Mouse (Mus musculus) heart, postnatal 0 days (tissue): ENCODE measurements around the gene Pigf. TPM values are rescaled to one million over a fixed set of nuclear protein-coding genes. Genes with fewer than 3 reads are reported as not detected.

Source experiments
- ATAC-seq: fragments of 200-750 bp; cut with Nextera tagmentation; 2 replicates; pipeline ENCODE4 v1.8.0; 2017; ENCODE audit warnings: low read depth, moderate number of reproducible peaks, moderate library complexity; ENCODE audit not compliant: insufficient read depth
- DNase-seq: peaks from one replicate; pipeline ENCODE4 v3.0.0-alpha.2; 2016; ENCODE audit warnings: low spot score
- H3K27ac ChIP-seq: fragments of 300-500 bp; sonication (generic); 2 replicates; pipeline ENCODE4 v1.5.1; 2014; ENCODE audit warnings: low read depth, mild to moderate bottlenecking
- H3K27me3 ChIP-seq: fragments of 300-500 bp; sonication (generic); 2 replicates; pipeline ENCODE4 v1.6.1; 2014; ENCODE audit warnings: low read length, mixed read lengths; ENCODE audit not compliant: control insufficient read depth, insufficient read depth
- H3K36me3 ChIP-seq: fragments of 300-500 bp; sonication (generic); replicated peaks from 2 replicates; pipeline ENCODE4 v1.6.1; 2014; ENCODE audit warnings: low read length, mixed read lengths; ENCODE audit not compliant: control insufficient read depth, insufficient read depth
- H3K4me1 ChIP-seq: fragments of 300-500 bp; sonication (generic); 2 replicates; pipeline ENCODE4 v1.6.1; 2014; ENCODE audit warnings: antibody characterized with exemption; ENCODE audit not compliant: control insufficient read depth, insufficient read depth
- H3K4me2 ChIP-seq: fragments of 300-500 bp; sonication (generic); 2 replicates; pipeline ENCODE4 v1.6.1; 2014; ENCODE audit warnings: low read depth, mild to moderate bottlenecking, low read length, moderate library complexity
- H3K4me3 ChIP-seq: fragments of 300-500 bp; sonication (generic); 2 replicates; pipeline ENCODE4 v1.5.1; 2014; ENCODE audit warnings: low read depth, low read length
- H3K9ac ChIP-seq: fragments of 300-500 bp; sonication (generic); replicated peaks from 2 replicates; pipeline ENCODE4 v1.6.1; 2014; ENCODE audit warnings: low read depth, low read length, mixed read lengths
- H3K9me3 ChIP-seq: fragments of 300-500 bp; sonication (generic); replicated peaks from 2 replicates; pipeline ENCODE4 v1.6.1; 2016; ENCODE audit warnings: low read length; ENCODE audit not compliant: control insufficient read depth
- CTCF ChIP-seq: IDR thresholded peaks from 2 replicates; pipeline ENCODE4 v1.5.1; 2016; ENCODE audit warnings: antibody characterized with exemption, control low read depth, low read depth
- EP300 ChIP-seq: IDR thresholded peaks from 2 replicates; pipeline ENCODE4 v1.6.1; 2016; ENCODE audit warnings: antibody characterized with exemption, low read depth
- WGBS: fragments of 180-500 bp; shearing (Covaris S2); extraction: QIAGEN DNeasy Blood & Tissue Kit; methylation state at CpG from one replicate; pipeline ENCODE4 v1.1.7; 2014; 5-methylcytosine and 5-hydroxymethylcytosine counted together
- polyA plus RNA-seq: library from polyadenylated mRNA; unstranded; fragments of >200 nt; fragmentation: Nextera tagmentation; extraction: Ambion mirVana; gene quantifications from 2 replicates; pipeline ENCODE4 v1.2.1, GENCODE M21; 2015
- total RNA-seq: library from RNA; depleted of rRNA; stranded (reverse); fragments of >200 nt; gene quantifications from 2 replicates; pipeline ENCODE4 v1.2.3, GENCODE M21; 2014; ENCODE audit warnings: low replicate concordance

Pigf gene
- total and polyA plus RNA-seq, 2 experiments from 2014 or later, result 9.0 to 10.1 TPM

- no peaks in the 10 kb centered on the region for H3K36me3 ChIP-seq
- peak within 1 kb of the TSS; percentile 94 for H3K9ac ChIP-seq
- DNase-seq, result peak; percentile 88
- H3K4me2 ChIP-seq, result peak within 1 kb of the TSS; percentile 92
- no peaks in the 10 kb centered on the region for H3K9me3 ChIP-seq
- ATAC-seq, result peak; percentile 84
- under 1% methylated on average over 27 of the region's 86 CpGs for WGBS
- H3K27me3 ChIP-seq, result no peaks in the 10 kb centered on the region
- H3K4me3 ChIP-seq, result peak within 1 kb of the TSS; percentile 92
- peaks cover 37% of the 10 kb centered on the region for H3K4me1 ChIP-seq
- H3K27ac ChIP-seq, result peak within 1 kb of the TSS; percentile 97
- no peak for TF ChIP-seq CTCF
- peak; percentile 60; the same call in 1 of the 2 replicates for TF ChIP-seq EP300
Observed at GRCm38 (mm10) chr17:86962894-86963585, 62.2 kb downstream of the Pigf start, which contains the start of gene Rhoq. TSS of gene Rhoq (plus strand) at chr17:86963082.

DNA sequence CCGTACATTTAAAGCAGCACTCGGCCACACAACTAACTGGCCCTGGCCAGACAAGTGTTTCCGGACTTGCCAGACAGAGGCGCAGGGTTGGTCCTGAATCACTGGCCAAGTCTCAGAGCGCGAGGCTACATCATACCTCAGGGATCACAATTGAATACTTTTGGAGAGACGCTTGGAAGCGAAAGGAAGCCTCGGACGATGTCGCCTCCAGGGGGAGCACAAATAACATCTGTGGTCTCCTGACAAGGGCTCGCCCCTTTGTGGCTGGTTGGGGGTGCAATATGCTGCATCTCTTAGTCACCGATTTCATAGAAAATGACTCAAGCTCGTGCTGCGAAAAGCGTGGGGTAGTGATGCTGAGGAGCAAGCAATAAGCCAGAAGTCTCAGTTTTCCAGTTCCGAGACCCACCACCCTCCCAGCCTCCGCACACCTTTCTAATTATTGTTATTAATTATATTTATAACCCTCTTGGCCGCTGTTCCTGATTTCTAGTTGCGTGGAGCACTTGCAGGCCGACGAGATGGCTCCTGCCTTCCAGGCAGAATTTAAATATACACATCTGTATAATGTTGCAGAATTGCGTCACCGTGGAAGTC, 62.8 kb downstream of the Pigf start:
- Histone ChIP-seq H3K27ac (peak overlapping the region; percentile 97), H3K4me2 (peak overlapping the region; percentile 92), H3K27me3 (no peaks in the 10 kb centered on the region), H3K4me3 (peak overlapping the region; percentile 92), H3K9ac (peak overlapping the region; percentile 94), H3K36me3 (no peaks in the 10 kb centered on the region), H3K4me1 (peaks cover 33% of the 10 kb centered on the region), H3K9me3 (no peaks in the 10 kb centered on the region)
- DNase-seq (peak; percentile 92), ATAC-seq (peak; percentile 57)
- TF ChIP-seq CTCF (peak; percentile 80), EP300 (no peak)
- under 1% methylated on average over 24 of the region's 24 CpGs for WGBS

DNA sequence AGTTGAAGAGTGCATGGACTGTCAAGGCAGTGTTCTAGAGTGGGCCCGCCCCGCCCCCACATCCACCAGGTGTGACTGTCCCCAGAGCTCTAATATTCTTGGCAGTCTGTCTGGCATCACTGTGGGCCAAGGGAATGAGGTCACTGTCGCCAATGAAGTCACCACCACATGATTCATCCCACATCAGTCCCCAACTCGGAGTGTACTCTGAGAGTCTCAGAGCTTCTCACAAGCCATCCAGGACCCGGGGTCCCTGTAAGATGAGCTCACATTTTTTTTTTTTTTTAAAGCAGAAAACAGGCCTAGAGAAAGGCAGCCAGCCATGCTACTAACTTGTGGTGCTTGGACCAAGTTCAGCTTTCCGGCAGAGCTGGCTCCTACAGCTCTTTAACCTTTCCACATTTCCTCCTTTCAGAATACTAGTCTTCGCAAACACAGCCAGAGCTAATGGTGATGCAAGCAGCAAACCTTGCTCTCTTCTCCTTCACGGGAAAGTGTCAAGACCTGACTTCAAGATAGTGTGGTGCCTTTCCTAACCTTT, 63.8 kb downstream of the Pigf start:
- TF ChIP-seq CTCF (no peak), EP300 (no peak)
- Histone ChIP-seq H3K36me3 (no peaks in the 10 kb centered on the region), H3K27ac (peak overlapping the region; percentile 97), H3K4me2 (0 out of 2 replicates have a peak overlapping the region, but pooled peaks have one; percentile 92), H3K4me1 (peaks cover 28% of the 10 kb centered on the region), H3K4me3 (no peak overlapping the region), H3K9me3 (0 out of 2 replicates have a peak, but pooled peaks cover 2% of the 10 kb centered on the region), H3K9ac (no peak overlapping the region; the same call in 1 of the 2 replicates), H3K27me3 (no peaks in the 10 kb centered on the region)
- DNase-seq (peak; percentile 60), ATAC-seq (no peak)
- WGBS, result 42% methylated on average over 8 of the region's 8 CpGs

DNA sequence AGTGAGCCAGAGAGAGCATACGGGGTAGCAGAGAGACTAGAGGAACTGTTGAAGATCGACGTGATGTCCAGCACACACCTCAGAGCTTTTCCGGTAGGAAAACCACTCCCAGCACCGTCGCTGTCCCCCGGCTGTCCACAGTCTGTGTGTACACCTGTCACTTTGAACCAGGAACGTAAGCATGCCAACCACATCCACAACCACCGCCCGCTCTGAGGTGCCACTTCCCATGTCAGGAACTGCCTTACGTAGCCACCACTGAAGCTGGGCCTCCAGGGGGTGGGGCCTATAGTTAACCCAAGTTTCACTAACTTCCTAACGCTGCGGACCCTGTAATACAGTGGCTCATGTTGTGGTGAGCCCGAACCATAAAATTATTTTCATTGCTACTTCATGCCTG, 67.2 kb downstream of the Pigf start:
- Histone ChIP-seq H3K4me2 (peak overlapping the region; percentile 33; the same call in 1 of the 2 replicates), H3K4me3 (0 out of 2 replicates have a peak overlapping the region, but pooled peaks have one; percentile 2), H3K27me3 (no peaks in the 10 kb centered on the region), H3K27ac (peak overlapping the region; percentile 28; the same call in 1 of the 2 replicates), H3K4me1 (peaks cover 18% of the 10 kb centered on the region; the same call in 1 of the 2 replicates), H3K36me3 (no peaks in the 10 kb centered on the region), H3K9ac (no peak overlapping the region), H3K9me3 (peaks cover 10% of the 10 kb centered on the region; the same call in 1 of the 2 replicates)
- ATAC-seq (no peak), DNase-seq (no peak)
- 54% methylated on average over 14 of the region's 14 CpGs for WGBS
- TF ChIP-seq CTCF (no peak), EP300 (no peak)

DNA sequence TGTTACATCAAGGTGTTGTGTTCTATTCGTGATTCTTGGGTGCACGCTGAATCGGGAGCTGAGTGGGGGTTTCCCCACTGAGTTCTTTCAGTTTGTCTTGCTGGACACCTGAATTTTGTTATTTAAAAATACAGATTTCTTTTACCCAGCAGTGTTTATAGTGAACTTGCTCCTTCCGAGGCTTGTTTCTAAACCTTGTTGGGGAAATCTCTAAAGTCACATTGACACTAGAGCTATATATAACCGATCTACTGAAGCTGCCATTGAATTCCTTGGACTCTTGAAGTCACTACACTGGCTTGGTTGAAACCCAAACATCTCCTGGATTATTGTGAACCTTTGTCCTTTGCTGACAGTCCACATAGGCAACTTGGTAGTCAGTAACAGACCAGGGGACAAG, 68.0 kb downstream of the Pigf start:
- Histone ChIP-seq H3K9me3 (peaks cover 10% of the 10 kb centered on the region; the same call in 1 of the 2 replicates), H3K4me2 (no peak overlapping the region), H3K27ac (no peak overlapping the region), H3K4me1 (peaks cover 18% of the 10 kb centered on the region; the same call in 1 of the 2 replicates), H3K27me3 (no peaks in the 10 kb centered on the region), H3K9ac (no peak overlapping the region), H3K36me3 (no peaks in the 10 kb centered on the region), H3K4me3 (no peak overlapping the region)
- TF ChIP-seq EP300, result no peak
- TF ChIP-seq CTCF, result no peak
- WGBS, result 74% methylated on average over 5 of the region's 5 CpGs
- ATAC-seq, result no peak
- no peak for DNase-seq
